Mouse (Mus musculus) forebrain, embryonic 11.5 days (tissue): ENCODE data around the gene Irf4. TPM values are rescaled to one million over a fixed set of nuclear protein-coding genes. Genes with fewer than 3 reads are reported as not detected.

Experiments
- ATAC-seq: fragments of 200-750 bp; cut with Nextera tagmentation; replicated peaks from 2 replicates; pipeline ENCODE4 v1.8.0; 2017; ENCODE audit warnings: moderate TSS enrichment; ENCODE audit not compliant: low FRiP score
- DNase-seq: peaks from one replicate; pipeline ENCODE4 v3.0.0-alpha.2; 2017; ENCODE audit warnings: low spot score
- H3K27ac ChIP-seq: fragments of 300-500 bp; sonication (generic); 2 replicates; pipeline ENCODE4 v1.5.1; 2014; ENCODE audit warnings: low read depth, low read length
- H3K27me3 ChIP-seq: fragments of 300-500 bp; sonication (generic); 2 replicates; pipeline ENCODE4 v1.6.1; 2014; ENCODE audit warnings: mild to moderate bottlenecking, low read length, mixed read lengths; ENCODE audit not compliant: control insufficient read depth, insufficient read depth
- H3K36me3 ChIP-seq: fragments of 300-500 bp; sonication (generic); 2 replicates; pipeline ENCODE4 v1.6.1; 2014; ENCODE audit warnings: mild to moderate bottlenecking, low read length, moderate library complexity, mixed read lengths; ENCODE audit not compliant: control insufficient read depth, insufficient read depth
- H3K4me1 ChIP-seq: fragments of 300-500 bp; sonication (generic); replicated peaks from 2 replicates; pipeline ENCODE4 v1.6.1; 2014; ENCODE audit warnings: low read length, mixed read lengths; ENCODE audit not compliant: control insufficient read depth, insufficient read depth
- H3K4me2 ChIP-seq: fragments of 300-500 bp; sonication (generic); 2 replicates; pipeline ENCODE4 v1.6.1; 2014; ENCODE audit warnings: low read depth, mild to moderate bottlenecking, low read length, moderate library complexity, mixed read lengths; ENCODE audit not compliant: severe bottlenecking
- H3K4me3 ChIP-seq: fragments of 300-500 bp; sonication (generic); 2 replicates; pipeline ENCODE4 v1.5.1; 2014; ENCODE audit warnings: low read depth, low read length
- H3K9ac ChIP-seq: fragments of 300-500 bp; sonication (generic); 2 replicates; pipeline ENCODE4 v1.6.1; 2014; ENCODE audit warnings: low read length
- H3K9me3 ChIP-seq: fragments of 300-500 bp; sonication (generic); 2 replicates; pipeline ENCODE4 v1.6.1; 2016; ENCODE audit warnings: low read length, mixed read lengths; ENCODE audit not compliant: control insufficient read depth
- WGBS: fragments of 180-500 bp; shearing (Covaris S2); extraction: QIAGEN DNeasy Blood & Tissue Kit; methylation state at CpG from one replicate; pipeline ENCODE4 v1.1.7; 2014; 5-methylcytosine and 5-hydroxymethylcytosine counted together
- polyA plus RNA-seq: library from polyadenylated mRNA; unstranded; fragments of >200 nt; fragmentation: Nextera tagmentation; extraction: Ambion mirVana; gene quantifications from 2 replicates; pipeline ENCODE4 v1.2.1, GENCODE M21; 2014

Irf4 gene
- polyA plus RNA-seq, 1 experiment from 2014 or later: 0.07 TPM

DNA sequence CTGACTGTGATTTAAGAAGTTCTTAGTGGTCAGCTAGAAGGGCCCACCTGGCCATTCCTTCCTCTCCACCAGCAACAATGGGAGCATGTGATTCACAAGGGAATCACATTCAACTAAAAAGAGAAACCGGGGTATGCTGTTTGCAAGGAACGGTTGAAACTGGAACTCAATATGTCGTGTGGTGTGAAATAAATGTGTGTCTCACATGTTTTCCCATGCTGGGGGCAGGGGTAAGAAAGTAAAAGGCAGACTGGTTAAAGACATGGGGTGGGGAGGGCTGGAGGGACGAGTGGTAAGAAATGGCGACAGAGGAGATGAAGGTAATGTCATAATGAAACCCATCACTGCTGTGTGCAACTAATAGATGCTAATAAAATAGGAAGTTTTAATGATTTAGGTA, 2.0 kb upstream of the Irf4 start:
- H3K27ac ChIP-seq: no peak overlapping the region
- WGBS: 76% methylated on average over 5 of the region's 5 CpGs
- no peak overlapping the region for H3K9ac ChIP-seq
- peaks cover 38% of the 10 kb centered on the region for H3K27me3 ChIP-seq
- peak; percentile 16 for DNase-seq
- ATAC-seq: no peak
- H3K4me3 ChIP-seq: no peak overlapping the region
- no peaks in the 10 kb centered on the region for H3K9me3 ChIP-seq
- H3K36me3 ChIP-seq: no peaks in the 10 kb centered on the region
- H3K4me2 ChIP-seq: no peak overlapping the region
- peaks cover 10% of the 10 kb centered on the region for H3K4me1 ChIP-seq

- ATAC-seq: no peak
- WGBS: 74% methylated on average over 11 of the region's 11 CpGs
- peak; percentile 4 for DNase-seq
- no peaks in the 10 kb centered on the region for H3K36me3 ChIP-seq
- H3K9me3 ChIP-seq: no peaks in the 10 kb centered on the region
- H3K9ac ChIP-seq: no peak overlapping the region
- H3K27me3 ChIP-seq: peaks cover 40% of the 10 kb centered on the region
- no peak overlapping the region for H3K4me3 ChIP-seq
- H3K4me2 ChIP-seq: no peak overlapping the region
- H3K4me1 ChIP-seq: peaks cover 10% of the 10 kb centered on the region
- H3K27ac ChIP-seq: no peak overlapping the region
Observed at GRCm38 (mm10) chr13:30747504-30747903, 1.5 kb upstream of the Irf4 start.

- peaks cover 10% of the 10 kb centered on the region for H3K4me1 ChIP-seq
- H3K9ac ChIP-seq: no peak overlapping the region
- H3K4me2 ChIP-seq: no peak overlapping the region
- WGBS: 55% methylated on average over 11 of the region's 11 CpGs
- H3K27me3 ChIP-seq: peaks cover 40% of the 10 kb centered on the region
- H3K36me3 ChIP-seq: no peaks in the 10 kb centered on the region
- H3K4me3 ChIP-seq: no peak overlapping the region
- H3K9me3 ChIP-seq: no peaks in the 10 kb centered on the region
- no peak for ATAC-seq
- no peak overlapping the region for H3K27ac ChIP-seq
- DNase-seq: peak; percentile 2
Observed at GRCm38 (mm10) chr13:30748321-30748720, 705 bp upstream of the Irf4 start.

DNA sequence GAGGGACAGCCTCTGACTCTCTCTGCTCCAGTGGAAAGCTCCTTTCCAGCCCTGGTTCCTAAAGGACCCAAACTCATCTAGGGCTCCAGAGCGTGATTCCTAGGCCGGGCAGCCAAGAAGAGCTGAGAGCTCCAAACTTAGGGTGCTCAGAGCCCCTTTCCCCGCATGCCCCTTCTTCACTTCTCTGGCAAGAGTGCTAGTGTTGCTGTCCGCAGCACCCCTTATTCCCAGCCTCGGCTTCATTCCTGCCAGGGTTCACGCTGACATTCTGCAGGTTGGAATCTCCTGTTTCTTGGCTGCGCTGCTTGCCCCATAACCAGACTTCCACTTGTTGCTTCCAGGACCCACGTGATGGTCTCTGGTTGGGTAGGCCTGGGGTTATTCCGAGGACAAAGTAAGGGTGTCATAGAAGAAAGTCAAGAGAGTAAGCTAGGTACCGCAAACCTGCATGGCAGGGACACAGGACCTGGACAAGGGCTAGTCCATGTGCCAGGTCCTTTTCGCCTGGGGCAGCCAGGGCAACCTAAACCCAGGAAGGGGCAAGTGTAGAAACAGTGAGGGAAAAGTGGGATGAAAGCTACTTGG, 623 bp downstream of the Irf4 start:
- Histone ChIP-seq H3K36me3 (no peaks in the 10 kb centered on the region), H3K27me3 (peaks cover 40% of the 10 kb centered on the region), H3K9me3 (no peaks in the 10 kb centered on the region), H3K9ac (no peak overlapping the region), H3K27ac (no peak overlapping the region), H3K4me1 (peaks cover 10% of the 10 kb centered on the region), H3K4me2 (peak overlapping the region; percentile 74), H3K4me3 (peak overlapping the region; percentile 33)
- no peak; the same call in 1 of the 2 replicates for ATAC-seq
- 7% methylated on average over 11 of the region's 11 CpGs for WGBS
- DNase-seq: peak; percentile 58

- peak overlapping the region; percentile 21 for H3K4me3 ChIP-seq
- H3K4me1 ChIP-seq: peaks cover 10% of the 10 kb centered on the region
- ATAC-seq (no peak), DNase-seq (peak; percentile 59)
- H3K4me2 ChIP-seq: peak overlapping the region; percentile 55
- 2% methylated on average over 33 of the region's 33 CpGs for WGBS
- no peak overlapping the region for H3K27ac ChIP-seq
- H3K36me3 ChIP-seq: no peaks in the 10 kb centered on the region
- H3K27me3 ChIP-seq: peaks cover 40% of the 10 kb centered on the region
- H3K9me3 ChIP-seq: no peaks in the 10 kb centered on the region
- H3K9ac ChIP-seq: no peak overlapping the region
Observed at GRCm38 (mm10) chr13:30750461-30751303, 1.7 kb downstream of the Irf4 start.

GRCm38 (mm10) chr13:30751304-30751580, 2.2 kb downstream of the Irf4 start:
- ATAC-seq: no peak
- peaks cover 10% of the 10 kb centered on the region for H3K4me1 ChIP-seq
- H3K4me3 ChIP-seq: no peak overlapping the region
- no peaks in the 10 kb centered on the region for H3K36me3 ChIP-seq
- H3K4me2 ChIP-seq: no peak overlapping the region
- 12% methylated on average over 6 of the region's 6 CpGs for WGBS
- DNase-seq: no peak
- H3K27ac ChIP-seq: no peak overlapping the region
- H3K9me3 ChIP-seq: no peaks in the 10 kb centered on the region
- H3K27me3 ChIP-seq: peaks cover 40% of the 10 kb centered on the region
- no peak overlapping the region for H3K9ac ChIP-seq

DNA sequence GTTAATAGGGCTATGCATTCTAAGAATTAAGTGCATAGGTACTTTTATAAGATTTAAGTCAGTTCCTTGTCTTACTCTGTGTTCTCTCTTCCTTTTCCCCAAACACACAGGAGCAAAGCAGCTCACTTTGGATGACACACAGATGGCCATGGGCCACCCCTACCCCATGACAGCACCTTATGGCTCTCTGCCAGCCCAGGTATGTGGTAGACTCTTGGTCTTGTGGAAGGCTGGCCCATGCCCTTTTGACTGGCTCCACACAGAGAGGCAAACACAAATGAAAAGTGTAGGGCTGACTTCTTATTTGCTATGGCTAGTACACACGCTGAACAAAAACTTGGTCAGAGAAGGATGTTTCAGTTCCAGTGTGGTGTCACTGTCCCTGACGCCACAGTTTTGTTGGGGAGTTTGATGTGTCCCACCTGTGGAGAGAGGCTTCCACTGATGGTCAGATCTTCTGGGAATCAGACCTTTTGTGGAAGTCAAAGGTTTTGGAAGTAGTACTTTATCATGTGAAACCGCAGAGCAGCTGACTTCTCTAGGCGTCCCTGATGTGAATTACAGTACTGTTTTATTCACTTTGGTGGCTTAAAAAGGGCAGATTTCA, 3.7 kb downstream of the Irf4 start:
- H3K4me2 ChIP-seq: no peak overlapping the region
- WGBS: 82% methylated on average over 4 of the region's 4 CpGs
- no peaks in the 10 kb centered on the region for H3K36me3 ChIP-seq
- no peaks in the 10 kb centered on the region for H3K9me3 ChIP-seq
- no peak overlapping the region for H3K4me3 ChIP-seq
- no peak overlapping the region for H3K9ac ChIP-seq
- H3K27me3 ChIP-seq: peaks cover 40% of the 10 kb centered on the region
- ATAC-seq (no peak), DNase-seq (no peak)
- H3K27ac ChIP-seq: no peak overlapping the region
- H3K4me1 ChIP-seq: peaks cover 10% of the 10 kb centered on the region

DNA sequence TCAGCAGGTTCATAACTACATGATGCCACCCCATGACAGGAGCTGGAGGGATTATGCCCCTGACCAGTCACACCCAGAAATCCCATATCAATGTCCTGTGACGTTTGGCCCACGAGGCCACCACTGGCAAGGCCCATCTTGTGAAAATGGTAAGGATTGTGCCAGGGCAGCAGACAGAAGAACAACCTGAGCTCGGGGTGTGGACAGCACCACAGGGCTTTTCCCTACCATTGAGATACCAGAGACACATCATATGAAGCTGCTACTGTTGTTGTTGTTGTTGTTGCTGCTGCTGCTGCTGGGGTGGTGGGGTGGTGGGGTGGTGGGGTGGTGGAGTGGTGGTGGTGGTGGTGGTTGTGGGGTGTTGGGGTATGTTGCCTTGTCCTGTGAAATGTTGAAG, 4.4 kb downstream of the Irf4 start:
- H3K4me1 ChIP-seq: peaks cover 10% of the 10 kb centered on the region
- 82% methylated on average over 3 of the region's 3 CpGs for WGBS
- H3K27ac ChIP-seq: no peak overlapping the region
- no peak overlapping the region for H3K4me3 ChIP-seq
- DNase-seq: no peak
- ATAC-seq: no peak
- no peaks in the 10 kb centered on the region for H3K9me3 ChIP-seq
- H3K27me3 ChIP-seq: peaks cover 37% of the 10 kb centered on the region
- H3K4me2 ChIP-seq: no peak overlapping the region
- no peaks in the 10 kb centered on the region for H3K36me3 ChIP-seq
- H3K9ac ChIP-seq: no peak overlapping the region
